Mouse (Mus musculus) lung, embryonic 15.5 days (tissue): Measurements from ENCODE around the gene Ros1. TPM values are rescaled to one million over a fixed set of nuclear protein-coding genes. Genes with fewer than 3 reads are reported as not detected.
A peak's percentile ranks its signal among the peaks of the same experiment; 100 is the strongest.

Experiments used
- ATAC-seq: fragments of 200-750 bp; cut with Nextera tagmentation; 2 replicates; pipeline ENCODE4 v1.8.0; 2017; ENCODE audit warnings: moderate number of reproducible peaks, borderline replicate concordance; ENCODE audit not compliant: low FRiP score, low TSS enrichment; ENCODE audit errors: extremely low read depth
- H3K27ac ChIP-seq: fragments of 300-500 bp; sonication (generic); 2 replicates; pipeline ENCODE4 v1.5.1; 2015; ENCODE audit warnings: moderate library complexity, mild to moderate bottlenecking, inconsistent platforms
- H3K27me3 ChIP-seq: fragments of 300-500 bp; sonication (generic); 2 replicates; pipeline ENCODE4 v1.6.1; 2015; ENCODE audit warnings: inconsistent platforms
- H3K36me3 ChIP-seq: fragments of 300-500 bp; sonication (generic); 2 replicates; pipeline ENCODE4 v1.6.1; 2015; ENCODE audit warnings: inconsistent platforms
- H3K4me1 ChIP-seq: fragments of 300-500 bp; sonication (generic); 2 replicates; pipeline ENCODE4 v1.6.1; 2015; ENCODE audit warnings: inconsistent platforms
- H3K4me2 ChIP-seq: fragments of 300-500 bp; sonication (generic); 2 replicates; pipeline ENCODE4 v1.6.1; 2015; ENCODE audit warnings: inconsistent platforms, mild to moderate bottlenecking, moderate library complexity
- H3K4me3 ChIP-seq: fragments of 300-500 bp; sonication (generic); 2 replicates; pipeline ENCODE4 v1.5.1; 2015; ENCODE audit warnings: mild to moderate bottlenecking, inconsistent platforms
- H3K9ac ChIP-seq: fragments of 300-500 bp; sonication (generic); 2 replicates; pipeline ENCODE4 v1.6.1; 2015; ENCODE audit warnings: inconsistent platforms
- H3K9me3 ChIP-seq: fragments of 300-500 bp; sonication (generic); 2 replicates; pipeline ENCODE4 v1.6.1; 2016; ENCODE audit warnings: inconsistent platforms
- WGBS: fragments of 180-500 bp; shearing (Covaris S2); methylation state at CpG from one replicate; pipeline ENCODE4 v1.1.7; 2015; 5-methylcytosine and 5-hydroxymethylcytosine counted together
- polyA plus RNA-seq: library from polyadenylated mRNA; unstranded; fragments of >200 nt; fragmentation: Nextera tagmentation; extraction: Ambion mirVana; gene quantifications from 2 replicates; pipeline ENCODE4 v1.2.1, GENCODE M21; 2015

The Ros1 gene
- polyA plus RNA-seq, 1 experiment from 2014 or later, result 0.07 TPM

GRCm38 (mm10) chr10:52216797-52217563 lies 21.9 kb upstream of the Ros1 start:
- no peaks in the 10 kb centered on the region for H3K36me3 ChIP-seq
- no peak for ATAC-seq
- H3K9ac ChIP-seq, result no peak overlapping the region
- H3K9me3 ChIP-seq, result no peaks in the 10 kb centered on the region
- no peak overlapping the region for H3K27ac ChIP-seq
- no peak overlapping the region for H3K4me2 ChIP-seq
- WGBS, result 22% methylated on average over 7 of the region's 7 CpGs
- H3K4me1 ChIP-seq, result peaks cover 10% of the 10 kb centered on the region; the same call in 1 of the 2 replicates
- no peaks in the 10 kb centered on the region for H3K27me3 ChIP-seq
- no peak overlapping the region for H3K4me3 ChIP-seq

DNA sequence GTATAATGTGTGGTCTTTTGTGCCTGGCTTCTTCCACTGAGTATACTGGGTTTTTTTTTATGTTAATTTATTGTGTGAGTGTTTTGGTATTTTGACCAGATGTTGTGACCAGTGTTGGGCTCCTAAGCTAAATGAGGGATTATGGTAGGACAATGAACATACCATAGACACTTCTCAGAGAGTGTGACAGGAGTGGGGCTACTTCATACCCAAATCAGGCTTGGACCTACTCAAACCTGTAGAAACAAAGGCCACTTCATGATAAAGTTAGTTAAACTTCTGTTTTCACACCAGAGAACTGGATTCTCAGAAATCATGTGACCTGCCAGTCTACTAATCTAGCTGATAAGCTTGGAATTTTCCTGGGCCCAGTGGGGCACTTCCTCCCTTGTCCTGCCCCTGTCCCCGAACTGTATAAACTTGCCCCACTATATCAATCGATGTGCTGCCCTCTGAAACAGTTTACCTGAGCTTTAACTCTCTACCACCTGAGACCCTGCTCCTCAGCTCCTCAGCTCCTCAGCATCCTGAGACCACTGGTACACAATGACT lies 20.3 kb upstream of the Ros1 start:
- Histone ChIP-seq H3K36me3 (no peaks in the 10 kb centered on the region), H3K4me1 (peaks cover 10% of the 10 kb centered on the region; the same call in 1 of the 2 replicates), H3K9ac (no peak overlapping the region), H3K4me3 (no peak overlapping the region), H3K27ac (no peak overlapping the region; the same call in none of the 2 replicates), H3K9me3 (no peaks in the 10 kb centered on the region), H3K27me3 (no peaks in the 10 kb centered on the region), H3K4me2 (no peak overlapping the region)
- ATAC-seq, result no peak
- WGBS, result 20% methylated on average over 2 of the region's 2 CpGs

DNA sequence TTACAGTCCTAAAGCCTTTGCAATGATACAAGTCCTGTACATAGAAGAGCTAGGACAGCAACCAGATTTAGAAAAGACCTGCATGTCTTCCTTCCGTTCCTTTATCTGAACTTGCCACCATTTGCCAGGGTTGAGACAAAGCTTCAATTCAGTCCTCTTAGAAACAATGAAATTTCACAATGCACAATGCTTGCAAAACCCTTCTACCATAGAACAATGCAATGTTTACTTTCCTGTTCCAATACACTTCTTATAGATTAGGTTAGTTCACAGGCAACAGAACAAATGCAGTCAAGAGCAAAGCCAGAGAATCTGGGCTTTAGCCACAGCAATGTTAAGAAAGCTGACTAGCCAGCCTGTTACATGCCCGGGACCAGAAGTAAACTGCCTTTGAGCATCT lies 9.0 kb upstream of the Ros1 start:
- Histone ChIP-seq H3K4me3 (no peak overlapping the region), H3K4me2 (no peak overlapping the region), H3K4me1 (no peaks in the 10 kb centered on the region), H3K27me3 (no peaks in the 10 kb centered on the region), H3K9ac (no peak overlapping the region), H3K27ac (no peak overlapping the region), H3K9me3 (no peaks in the 10 kb centered on the region), H3K36me3 (no peaks in the 10 kb centered on the region)
- WGBS, result 64% methylated on average over 2 of the region's 2 CpGs
- ATAC-seq, result no peak

DNA sequence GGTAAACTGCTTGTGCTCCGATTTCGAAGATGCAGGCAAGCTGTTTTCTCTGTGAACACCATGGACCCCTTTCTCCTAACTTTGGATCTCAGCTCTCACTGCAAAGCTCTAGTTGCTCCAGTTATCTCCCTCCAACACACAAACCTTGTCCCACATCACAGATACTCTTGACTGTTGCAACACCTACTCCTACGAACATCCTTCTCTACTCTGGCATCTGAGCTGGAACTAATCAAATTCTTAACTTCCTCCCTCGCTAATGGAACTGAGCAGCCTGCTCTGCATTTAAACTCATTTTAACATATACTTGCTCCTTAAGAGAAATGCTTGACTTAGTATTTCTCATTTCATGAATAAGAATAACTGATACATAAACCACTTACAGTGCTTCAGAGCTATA lies 9.1 kb downstream of the Ros1 start:
- 80% methylated on average over 4 of the region's 4 CpGs for WGBS
- no peaks in the 10 kb centered on the region for H3K27me3 ChIP-seq
- no peak overlapping the region for H3K27ac ChIP-seq
- H3K4me2 ChIP-seq, result no peak overlapping the region
- no peak overlapping the region for H3K9ac ChIP-seq
- no peaks in the 10 kb centered on the region for H3K4me1 ChIP-seq
- no peaks in the 10 kb centered on the region for H3K36me3 ChIP-seq
- H3K4me3 ChIP-seq, result no peak overlapping the region
- H3K9me3 ChIP-seq, result no peaks in the 10 kb centered on the region
- ATAC-seq, result no peak

GRCm38 (mm10) chr10:52182878-52183277 lies 12.2 kb downstream of the Ros1 start:
- no peaks in the 10 kb centered on the region for H3K9me3 ChIP-seq
- 69% methylated on average over 3 of the region's 3 CpGs for whole genome bisulfite sequencing
- H3K36me3 ChIP-seq, result no peaks in the 10 kb centered on the region
- H3K9ac ChIP-seq, result no peak overlapping the region
- H3K4me3 ChIP-seq, result no peak overlapping the region
- H3K4me1 ChIP-seq, result no peaks in the 10 kb centered on the region
- no peaks in the 10 kb centered on the region for H3K27me3 ChIP-seq
- no peak for ATAC-seq
- no peak overlapping the region for H3K4me2 ChIP-seq
- no peak overlapping the region for H3K27ac ChIP-seq

DNA sequence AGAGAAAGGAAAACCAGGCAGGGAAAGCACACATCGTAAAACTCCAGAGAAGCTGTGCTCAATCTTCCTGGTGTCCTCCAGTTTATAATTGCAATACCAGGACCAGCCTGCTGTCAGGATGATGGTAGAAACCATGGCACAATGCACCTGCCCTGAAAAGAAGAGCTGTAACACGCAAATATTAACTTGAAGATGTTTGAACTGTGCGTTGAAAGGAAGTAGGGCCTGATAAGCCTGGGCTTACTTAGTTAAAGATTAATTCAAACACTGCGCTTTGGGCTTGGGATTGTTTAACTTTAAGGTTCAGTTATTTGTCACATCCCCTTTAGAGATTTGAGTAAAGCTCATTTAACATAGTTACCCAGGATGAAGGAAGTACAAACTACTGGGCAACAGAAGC lies 20.7 kb downstream of the Ros1 start:
- H3K27ac ChIP-seq, result peak overlapping the region; percentile 49
- H3K4me3 ChIP-seq, result no peak overlapping the region
- peaks cover 8% of the 10 kb centered on the region; the same call in 1 of the 2 replicates for H3K4me1 ChIP-seq
- no peak overlapping the region for H3K9ac ChIP-seq
- no peaks in the 10 kb centered on the region for H3K27me3 ChIP-seq
- H3K4me2 ChIP-seq, result no peak overlapping the region
- no peaks in the 10 kb centered on the region for H3K9me3 ChIP-seq
- peak; percentile 52; the same call in 1 of the 2 replicates for ATAC-seq
- 25% methylated on average over 4 of the region's 4 CpGs for WGBS
- no peaks in the 10 kb centered on the region for H3K36me3 ChIP-seq

- 0 out of 2 replicates have a peak overlapping the region, but pooled peaks have one; percentile 3 for H3K27ac ChIP-seq
- WGBS, result 79% methylated on average over 1 of the region's 1 CpGs
- no peak overlapping the region for H3K4me3 ChIP-seq
- ATAC-seq, result no peak
- no peak overlapping the region for H3K9ac ChIP-seq
- H3K4me1 ChIP-seq, result peaks cover 8% of the 10 kb centered on the region; the same call in 1 of the 2 replicates
- H3K27me3 ChIP-seq, result no peaks in the 10 kb centered on the region
- H3K9me3 ChIP-seq, result no peaks in the 10 kb centered on the region
- no peaks in the 10 kb centered on the region for H3K36me3 ChIP-seq
- no peak overlapping the region for H3K4me2 ChIP-seq
These were observed 24.6 kb downstream of the Ros1 start for GRCm38 (mm10) chr10:52170489-52170888.

- Histone ChIP-seq H3K36me3 (no peaks in the 10 kb centered on the region), H3K4me2 (no peak overlapping the region), H3K4me1 (peaks cover 6% of the 10 kb centered on the region; the same call in 1 of the 2 replicates), H3K4me3 (no peak overlapping the region), H3K27ac (no peak overlapping the region), H3K27me3 (no peaks in the 10 kb centered on the region), H3K9ac (no peak overlapping the region), H3K9me3 (no peaks in the 10 kb centered on the region)
- WGBS, result 42% methylated on average over 5 of the region's 5 CpGs
- ATAC-seq, result no peak
These were observed 25.2 kb downstream of the Ros1 start for GRCm38 (mm10) chr10:52169841-52170240.

DNA sequence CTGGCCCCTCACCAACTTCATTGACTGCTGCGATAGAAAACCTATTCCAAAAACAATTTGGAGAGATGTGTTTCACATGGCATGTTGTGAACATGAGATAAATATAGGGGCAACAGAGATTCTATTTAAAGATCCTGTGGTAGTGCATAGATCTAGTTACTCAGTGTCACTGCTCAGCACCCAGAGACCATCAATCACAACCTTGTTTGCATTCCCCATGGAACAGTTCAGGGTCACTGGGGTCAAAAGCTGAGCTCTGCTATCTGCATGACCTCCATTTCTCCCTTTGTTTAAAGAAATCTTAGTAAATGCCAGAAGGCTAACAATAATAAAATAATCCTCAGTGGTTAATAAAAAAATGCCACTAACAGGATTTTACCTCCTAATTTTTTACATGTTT lies 29.7 kb downstream of the Ros1 start:
- H3K9me3 ChIP-seq, result no peaks in the 10 kb centered on the region
- H3K36me3 ChIP-seq, result no peaks in the 10 kb centered on the region
- no peaks in the 10 kb centered on the region for H3K27me3 ChIP-seq
- H3K9ac ChIP-seq, result no peak overlapping the region
- no peak for ATAC-seq
- H3K4me1 ChIP-seq, result peaks cover 5% of the 10 kb centered on the region; the same call in 1 of the 2 replicates
- no peak overlapping the region for H3K27ac ChIP-seq
- 23% methylated on average over 1 of the region's 1 CpGs for WGBS
- no peak overlapping the region for H3K4me3 ChIP-seq
- H3K4me2 ChIP-seq, result no peak overlapping the region

DNA sequence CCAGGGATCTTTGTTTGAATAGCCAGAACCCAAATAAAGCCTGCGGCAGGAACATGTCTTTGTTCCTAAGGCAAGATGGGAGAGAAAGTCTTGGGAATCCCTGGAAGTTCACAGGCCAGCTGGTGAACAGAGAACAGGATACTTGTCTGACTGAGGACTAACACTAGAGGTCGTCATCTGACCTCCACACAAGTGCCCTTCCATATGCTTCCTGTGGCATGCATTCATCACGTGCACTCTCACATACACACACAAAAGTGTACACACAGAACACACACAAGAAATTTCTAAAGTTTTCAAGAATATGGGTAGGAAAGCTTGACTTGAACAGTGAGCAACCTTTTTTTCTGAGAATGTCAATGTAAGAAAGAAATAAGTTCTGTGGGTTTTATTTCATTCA lies 34.4 kb downstream of the Ros1 start:
- Histone ChIP-seq H3K9me3 (no peaks in the 10 kb centered on the region), H3K4me1 (no peaks in the 10 kb centered on the region), H3K36me3 (no peaks in the 10 kb centered on the region), H3K4me2 (no peak overlapping the region), H3K9ac (no peak overlapping the region), H3K27me3 (no peaks in the 10 kb centered on the region), H3K27ac (no peak overlapping the region), H3K4me3 (no peak overlapping the region)
- no peak for ATAC-seq
- WGBS, result 39% methylated on average over 3 of the region's 3 CpGs

GRCm38 (mm10) chr10:52159704-52160103 lies 35.3 kb downstream of the Ros1 start:
- Histone ChIP-seq H3K27me3 (no peaks in the 10 kb centered on the region), H3K36me3 (no peaks in the 10 kb centered on the region), H3K9ac (no peak overlapping the region), H3K9me3 (no peaks in the 10 kb centered on the region), H3K4me3 (no peak overlapping the region), H3K4me2 (no peak overlapping the region), H3K4me1 (no peaks in the 10 kb centered on the region), H3K27ac (no peak overlapping the region)
- 86% methylated on average over 3 of the region's 3 CpGs for WGBS
- no peak for ATAC-seq

DNA sequence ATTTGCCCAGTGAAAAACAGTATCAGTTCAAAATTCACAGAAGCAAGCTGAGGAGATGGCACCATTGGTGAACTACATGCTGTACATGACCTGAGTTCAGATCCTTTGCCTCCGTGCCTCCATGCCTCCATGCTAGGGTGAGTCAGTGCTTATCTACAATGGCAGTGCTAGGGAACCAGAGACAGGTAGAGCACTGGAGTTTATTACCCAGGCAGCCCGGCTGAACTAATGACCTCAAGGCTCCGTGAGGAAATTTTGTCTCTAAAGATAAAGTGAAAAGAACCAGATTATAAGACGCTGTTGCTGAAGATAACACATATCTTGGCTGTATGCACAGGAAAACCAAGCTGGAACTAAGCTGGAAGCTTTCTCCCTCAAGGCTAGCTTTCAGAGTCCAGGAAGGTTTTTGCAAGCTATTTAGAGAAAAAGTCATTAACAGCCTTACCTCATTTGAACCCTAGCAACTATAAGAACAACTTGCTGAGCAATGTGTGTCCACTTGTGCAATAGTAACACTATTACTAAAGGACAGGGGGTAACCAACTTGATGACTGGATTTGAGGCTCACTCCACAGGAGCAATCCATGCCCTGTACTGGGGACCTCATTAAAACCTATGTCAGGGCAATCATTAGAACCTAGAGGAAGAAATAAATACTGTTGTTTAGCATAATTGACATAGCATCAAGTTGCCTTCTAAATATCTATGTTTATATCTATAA lies 61.5 kb downstream of the Ros1 start:
- Histone ChIP-seq H3K9me3 (no peaks in the 10 kb centered on the region), H3K4me1 (no peaks in the 10 kb centered on the region), H3K9ac (no peak overlapping the region), H3K36me3 (no peaks in the 10 kb centered on the region), H3K27ac (no peak overlapping the region), H3K4me3 (no peak overlapping the region), H3K4me2 (no peak overlapping the region), H3K27me3 (no peaks in the 10 kb centered on the region)
- no peak for ATAC-seq
- 32% methylated on average over 4 of the region's 4 CpGs for WGBS
